Mouse (Mus musculus) spleen, postnatal 14 days (tissue): ENCODE measurements around the gene Eml1.
A peak's percentile ranks its signal among the peaks of the same experiment; 100 is the strongest.

Experiments used
- DNase-seq, 2 experiments: peaks; one replicate each; pipeline ENCODE4 v3.0.0; 2021 to 2022; ENCODE audit warnings: low spot score in 2 of 2

The Eml1 gene

DNA sequence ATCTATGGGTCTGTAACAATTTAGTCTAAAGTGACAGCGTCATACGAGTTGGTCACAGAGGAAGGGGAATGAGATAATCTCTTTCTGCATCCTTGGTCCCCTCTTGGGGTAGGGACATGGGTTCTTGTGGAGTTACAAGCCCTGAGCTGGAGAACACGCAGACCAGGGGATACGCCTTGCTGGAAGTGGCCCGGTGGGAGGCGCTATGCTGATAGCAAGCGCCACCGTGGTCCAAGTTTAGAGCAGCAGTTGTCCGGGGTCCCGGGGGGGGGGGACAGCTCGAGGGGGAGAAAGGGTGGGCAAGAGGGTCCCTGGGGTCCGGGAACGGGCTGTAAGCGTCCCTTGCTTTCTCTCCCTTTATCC, 51.7 kb downstream of the Eml1 start:
- no peak for DNase-seq

DNA sequence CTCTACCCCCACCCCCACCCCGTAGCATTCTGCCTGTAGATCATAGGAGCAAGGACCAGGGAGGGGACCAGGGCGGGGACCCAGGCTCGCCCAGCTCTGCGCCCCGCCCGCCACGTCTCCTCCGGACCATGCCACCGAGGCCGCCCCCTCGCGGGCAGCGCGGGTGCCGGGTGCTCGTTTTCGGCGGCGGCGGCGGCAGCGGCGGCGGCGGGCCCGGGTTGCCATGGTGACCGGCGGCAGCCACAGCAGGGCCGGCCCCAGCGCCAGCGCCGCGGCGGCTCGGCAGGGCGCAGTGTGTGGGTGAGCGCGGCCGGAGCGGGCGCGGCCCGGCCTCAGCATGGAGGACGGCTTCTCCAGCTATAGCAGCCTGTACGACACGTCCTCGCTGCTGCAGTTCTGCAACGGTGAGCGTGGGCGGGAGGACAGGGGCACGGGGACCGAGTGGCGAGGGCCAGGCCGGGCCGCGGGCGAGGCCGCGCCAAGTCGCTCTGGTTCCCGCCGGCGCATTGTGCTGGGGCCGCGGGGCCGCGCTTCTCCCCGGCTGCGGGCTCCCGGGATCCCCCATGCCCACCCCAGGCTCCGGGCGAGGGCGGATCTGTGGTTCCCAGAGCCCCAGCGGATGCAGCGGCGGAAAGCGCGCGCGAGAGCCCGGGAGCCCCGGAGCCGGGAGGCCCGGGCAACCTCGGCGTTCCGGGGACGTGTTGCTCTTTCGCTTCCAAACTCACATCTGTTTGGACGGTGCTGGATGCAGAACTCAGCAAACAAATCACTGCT, 52.3 kb downstream of the Eml1 start:
- DNase-seq, result peak; percentile 13 to 47

- DNase-seq, result no peak
Observed at GRCm38 (mm10) chr12:108430964-108431363, 60.2 kb downstream of the Eml1 start.

GRCm38 (mm10) chr12:108431714-108432113, 61.0 kb downstream of the Eml1 start:
- DNase-seq, result no peak

- no peak for DNase-seq
Observed at GRCm38 (mm10) chr12:108432578-108432977, 61.8 kb downstream of the Eml1 start.

- no peak for DNase-seq
Observed at GRCm38 (mm10) chr12:108433030-108433429, 62.3 kb downstream of the Eml1 start.

DNA sequence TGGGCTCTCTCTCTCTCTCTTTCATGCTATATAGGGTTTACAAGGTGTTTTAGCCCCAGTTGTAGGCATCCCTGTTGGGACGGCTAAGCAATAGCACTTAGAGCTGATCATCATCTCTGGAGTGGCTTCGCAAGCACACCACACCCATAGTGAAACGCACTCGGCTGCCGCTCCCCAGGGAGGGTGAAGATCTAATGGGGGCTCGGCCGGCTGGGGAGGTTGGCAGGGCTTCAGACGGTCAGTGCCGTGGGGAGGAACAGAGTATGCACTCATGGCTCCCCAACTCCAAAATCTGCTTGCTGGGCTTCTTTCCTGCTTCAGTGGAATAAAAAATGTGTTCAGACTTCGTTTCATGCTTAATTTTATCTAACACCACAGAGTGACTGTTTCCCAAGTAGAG, 62.7 kb downstream of the Eml1 start:
- no peak for DNase-seq

GRCm38 (mm10) chr12:108435444-108436015, 64.8 kb downstream of the Eml1 start:
- DNase-seq, result no peak

- DNase-seq, result no peak
Observed at GRCm38 (mm10) chr12:108436029-108436923, 65.5 kb downstream of the Eml1 start.

- DNase-seq, result no peak
Observed at GRCm38 (mm10) chr12:108437446-108437845, 66.7 kb downstream of the Eml1 start.

DNA sequence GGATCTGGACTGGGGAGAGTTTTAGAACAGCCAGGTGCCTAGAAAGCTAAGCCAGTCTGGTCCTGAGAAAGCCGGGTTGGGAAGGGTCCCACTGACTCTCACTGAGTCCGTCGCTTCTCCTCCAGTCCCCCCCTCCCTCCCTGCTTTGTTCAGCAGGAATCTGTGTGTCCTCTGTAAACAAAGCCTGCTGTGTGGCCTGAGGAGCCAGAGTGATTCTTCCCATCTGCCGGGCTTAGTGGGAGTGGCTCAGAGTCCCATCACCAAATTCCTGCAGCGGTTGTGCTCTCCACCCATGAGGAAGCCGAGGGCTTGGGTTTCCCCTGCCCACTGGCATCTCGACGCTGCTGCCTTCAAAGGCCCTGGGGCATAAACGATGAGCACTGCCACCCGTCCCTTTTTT, 72.5 kb downstream of the Eml1 start:
- DNase-seq, result no peak

- no peak for DNase-seq
Observed at GRCm38 (mm10) chr12:108443708-108444107, 73.0 kb downstream of the Eml1 start.

DNA sequence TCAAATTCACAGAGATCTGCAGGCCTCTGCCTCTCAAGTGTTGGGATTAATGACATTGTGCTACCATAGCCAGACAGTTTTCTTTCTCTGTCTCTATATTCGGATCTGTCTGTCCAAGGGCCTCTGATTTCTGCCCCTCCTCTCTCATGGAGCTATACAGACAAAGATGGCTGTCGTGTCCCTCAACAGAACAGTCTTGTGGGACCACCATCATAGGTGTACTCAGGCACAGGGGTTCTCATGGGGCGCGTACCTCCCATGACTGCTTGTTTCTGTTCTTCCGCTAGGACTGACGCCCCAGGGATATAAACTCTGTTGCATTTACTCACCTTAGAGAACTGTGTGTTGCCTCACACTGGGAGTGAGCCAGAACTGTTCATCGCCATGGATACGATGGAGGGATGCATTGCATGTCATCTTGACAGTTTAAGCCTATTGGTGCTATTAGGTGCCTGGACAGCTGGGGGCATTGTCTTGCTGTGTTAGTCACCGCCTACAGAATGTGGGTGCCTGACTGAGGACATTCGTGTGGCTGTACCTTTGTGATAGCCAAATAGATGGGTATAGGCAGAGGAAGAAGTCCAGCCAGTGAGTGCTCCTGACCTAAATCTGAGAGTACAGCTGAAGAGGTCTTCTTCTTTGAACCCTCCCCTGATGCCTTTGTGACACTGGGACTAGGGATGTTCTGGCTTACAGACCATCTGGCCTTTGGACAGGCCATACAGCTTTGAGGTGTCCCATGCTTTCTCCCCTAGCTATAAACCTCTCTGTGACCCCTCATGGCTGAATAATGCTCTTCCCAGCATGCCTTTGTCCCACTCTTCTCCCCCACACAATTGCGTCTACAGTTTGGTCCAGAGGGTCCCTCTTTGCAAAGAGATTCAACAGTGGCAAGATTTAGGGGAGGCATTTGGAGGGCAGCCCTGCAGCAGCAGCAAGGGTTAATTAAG, 73.7 kb downstream of the Eml1 start:
- DNase-seq, result no peak

- no peak for DNase-seq
Observed at GRCm38 (mm10) chr12:108446721-108447120, 76.0 kb downstream of the Eml1 start.

DNA sequence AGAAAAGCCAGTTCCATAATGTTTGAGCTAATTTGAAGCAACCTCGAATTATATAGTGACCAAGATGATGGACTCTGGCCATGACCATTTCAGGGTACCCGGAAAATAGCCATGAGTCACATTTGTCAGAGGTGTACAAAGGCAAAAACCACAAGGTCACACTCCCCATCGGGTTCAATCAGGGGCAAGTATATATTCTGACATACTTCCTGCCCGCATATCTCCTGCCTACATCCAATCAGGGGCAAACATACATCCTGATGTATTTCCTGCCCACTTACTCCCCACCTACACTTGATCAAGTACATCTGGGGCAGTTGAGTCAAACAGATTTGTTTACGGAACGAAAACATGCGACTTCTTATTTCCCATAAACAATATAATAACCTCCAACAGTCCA, 77.6 kb downstream of the Eml1 start:
- no peak for DNase-seq

DNA sequence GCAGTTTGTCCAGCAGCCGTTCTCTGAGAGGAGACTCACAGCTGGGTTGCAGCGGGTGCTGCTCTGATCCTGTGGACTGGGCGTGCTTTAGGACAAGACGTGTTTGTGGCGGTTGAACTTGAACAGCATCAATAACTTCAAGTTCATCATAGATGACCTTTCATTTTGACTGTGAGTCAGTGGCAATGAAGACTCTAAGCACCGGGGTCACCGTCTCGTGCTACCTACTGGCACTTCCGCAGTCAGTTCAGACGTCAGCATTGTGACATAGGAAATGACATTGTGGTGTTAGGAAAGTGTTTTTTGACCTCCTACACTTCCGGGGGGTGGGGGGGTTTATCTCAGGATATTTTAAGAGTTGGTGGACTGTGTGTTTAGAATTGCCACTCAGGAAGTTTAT, 79.2 kb downstream of the Eml1 start:
- no peak for DNase-seq

DNA sequence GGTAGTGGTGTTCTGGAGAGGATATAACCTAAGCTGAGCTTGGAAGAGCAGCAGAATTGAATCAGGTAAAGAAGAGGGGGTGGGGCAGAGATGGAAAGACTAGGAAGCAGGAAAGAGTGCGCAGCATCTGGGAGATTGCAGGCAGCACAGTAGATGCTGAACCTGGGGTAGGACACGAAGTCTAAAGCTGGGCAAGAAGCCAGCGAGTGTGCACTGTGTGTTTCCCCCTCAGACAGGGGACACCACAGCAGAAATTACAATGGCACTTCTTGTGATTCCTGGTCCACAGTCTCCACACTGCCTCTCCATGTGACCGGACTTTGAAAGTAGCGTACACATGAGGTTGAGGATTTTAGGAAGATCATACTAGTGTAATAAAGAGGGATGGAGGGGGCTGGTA, 79.8 kb downstream of the Eml1 start:
- no peak for DNase-seq

GRCm38 (mm10) chr12:108452151-108452874, 81.6 kb downstream of the Eml1 start:
- no peak for DNase-seq

GRCm38 (mm10) chr12:108453561-108454044, 82.8 kb downstream of the Eml1 start:
- DNase-seq, result no peak

DNA sequence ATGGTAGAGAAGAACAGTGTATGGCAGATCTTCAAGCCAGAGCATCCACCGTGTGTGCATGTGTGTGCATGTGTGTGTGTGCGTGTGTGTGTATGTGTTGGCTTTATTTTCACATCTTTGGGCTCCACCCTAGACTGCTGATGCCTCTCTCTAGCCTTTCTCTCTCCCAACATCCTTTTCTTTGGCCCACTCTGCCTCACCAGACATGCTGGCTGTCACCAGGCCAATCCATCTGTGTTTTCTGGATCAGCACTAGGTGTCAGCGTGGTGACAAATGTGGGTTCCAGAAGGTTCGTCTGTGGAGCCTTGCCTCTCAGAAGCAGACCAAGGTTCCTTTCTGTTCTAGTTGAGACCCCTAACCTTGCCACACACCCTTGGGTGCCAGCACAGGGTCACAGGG, 84.2 kb downstream of the Eml1 start:
- no peak for DNase-seq

DNA sequence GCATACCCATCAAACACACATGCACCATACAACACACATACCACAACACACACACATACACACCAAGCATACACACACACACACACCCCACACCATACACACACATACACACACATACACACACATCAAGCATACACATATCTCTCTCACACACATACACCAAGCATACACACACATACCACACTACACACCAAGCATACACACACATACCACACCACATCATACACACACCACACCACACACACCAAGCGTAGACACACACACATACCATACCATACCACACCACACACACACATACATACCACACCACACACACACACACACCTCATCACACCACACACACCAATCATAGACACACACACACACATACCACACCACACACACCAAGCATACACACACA, 102.1 kb downstream of the Eml1 start:
- DNase-seq, result no peak
